Mouse (Mus musculus) left cerebral cortex, postnatal 14 days (tissue): Measurements from ENCODE around the gene Gab1. TPM values are rescaled to one million over a fixed set of nuclear protein-coding genes. Genes with fewer than 3 reads are reported as not detected.
"Not testable (repeated sequence)": the region's sequence is repeated elsewhere in the genome, so short reads cannot be mapped to it uniquely, and the experiment has no call there.

Source experiments
- DNase-seq, 2 experiments: peaks; one replicate each; pipeline ENCODE4 v3.0.0; 2021 to 2022; ENCODE audit warnings: low spot score in 2 of 2, mixed read lengths in 1 of 2
- intact Hi-C: fragments of 180-260 bp; cut with DNase I; formaldehyde crosslinking; loops from one replicate; pipeline ENCODE4 v1.15.1; 2025
- total RNA-seq, 2 experiments: library from RNA; stranded (reverse); gene quantifications; 2 replicates each; pipeline ENCODE4 v1.2.3; 2021

Gab1 gene
- total RNA-seq, 2 experiments from 2014 or later: 12.3 to 14.9 TPM

- DNase-seq: no peak
- intact Hi-C loops: no loop called here
Observed at GRCm38 (mm10) chr8:80783271-80783670, 97.0 kb downstream of the Gab1 start.

GRCm38 (mm10) chr8:80781338-80781737 lies 99.0 kb downstream of the Gab1 start:
- no peak for DNase-seq
- intact Hi-C loops: no loop called here

- DNase-seq: no peak
- intact Hi-C loops: no loop called here
Observed at GRCm38 (mm10) chr8:80780271-80780670, 100.0 kb downstream of the Gab1 start.

- no peak for DNase-seq
- intact Hi-C loops: no loop called here
Observed at GRCm38 (mm10) chr8:80776436-80776835, 103.9 kb downstream of the Gab1 start.

- intact Hi-C loops: loop anchor here (5.0 kb wide), 1 partner anchor 224 kb away; no protein-coding TSS in a partner anchor
- DNase-seq: peak; percentile 26 to 58
Observed at GRCm38 (mm10) chr8:80772732-80773460, 107.4 kb downstream of the Gab1 start.

GRCm38 (mm10) chr8:80768451-80768850 lies 111.9 kb downstream of the Gab1 start:
- intact Hi-C loops: no loop called here
- DNase-seq: no peak

- intact Hi-C loops: loop anchor here (2.0 to 5.0 kb wide), 2 partner anchors 124 to 244 kb away; no protein-coding TSS in a partner anchor
- peak; percentile 89 to 90 for DNase-seq
Observed at GRCm38 (mm10) chr8:80753017-80753715, 127.2 kb downstream of the Gab1 start.

- intact Hi-C loops: loop anchor here (2.0 to 5.0 kb wide), 2 partner anchors 125 to 244 kb away; no protein-coding TSS in a partner anchor
- no peak for DNase-seq
Observed at GRCm38 (mm10) chr8:80752429-80752828, 127.9 kb downstream of the Gab1 start.

GRCm38 (mm10) chr8:80749091-80749490 lies 131.2 kb downstream of the Gab1 start:
- intact Hi-C loops: no loop called here
- no peak for DNase-seq

GRCm38 (mm10) chr8:80739932-80740331 lies 140.4 kb downstream of the Gab1 start:
- intact Hi-C loops: no loop called here

GRCm38 (mm10) chr8:80739155-80739924 lies 141.0 kb downstream of the Gab1 start, which contains the start of gene Smarca5:
Gene Smarca5, minus strand, starts transcription at chr8:80739497.
- intact Hi-C loops: not testable (repeated sequence)
- peak; percentile 90 to 95 for DNase-seq

More at GRCm38 (mm10) chr8:80739932-80740331, 140.4 kb downstream of the Gab1 start:
- DNase-seq: no peak

GRCm38 (mm10) chr8:80738388-80739154 lies 141.7 kb downstream of the Gab1 start:
- peak; percentile 62 to 72 for DNase-seq
- intact Hi-C loops: no loop called here

- peak in 1 of 2 experiments; percentile 23 for DNase-seq
- intact Hi-C loops: no loop called here
Observed at GRCm38 (mm10) chr8:80738046-80738387, 142.3 kb downstream of the Gab1 start.

- intact Hi-C loops: no loop called here
- DNase-seq: no peak
Observed at GRCm38 (mm10) chr8:80732326-80732725, 148.0 kb downstream of the Gab1 start.

GRCm38 (mm10) chr8:80714461-80714860 lies 165.9 kb downstream of the Gab1 start:
- intact Hi-C loops: loop anchor here (5.0 kb wide), 1 partner anchor 1012 kb away; no protein-coding TSS in a partner anchor
- no peak for DNase-seq
